Mouse (Mus musculus): ENCODE results near the gene Gm1043. TPM values are rescaled to one million over a fixed set of nuclear protein-coding genes. Genes with fewer than 3 reads are reported as not detected.

The Gm1043 gene
- 0.12 TPM in 2 replicates for polyA plus RNA-seq (2014; fragmentation: Nextera tagmentation; extraction: Ambion mirVana)

DNA sequence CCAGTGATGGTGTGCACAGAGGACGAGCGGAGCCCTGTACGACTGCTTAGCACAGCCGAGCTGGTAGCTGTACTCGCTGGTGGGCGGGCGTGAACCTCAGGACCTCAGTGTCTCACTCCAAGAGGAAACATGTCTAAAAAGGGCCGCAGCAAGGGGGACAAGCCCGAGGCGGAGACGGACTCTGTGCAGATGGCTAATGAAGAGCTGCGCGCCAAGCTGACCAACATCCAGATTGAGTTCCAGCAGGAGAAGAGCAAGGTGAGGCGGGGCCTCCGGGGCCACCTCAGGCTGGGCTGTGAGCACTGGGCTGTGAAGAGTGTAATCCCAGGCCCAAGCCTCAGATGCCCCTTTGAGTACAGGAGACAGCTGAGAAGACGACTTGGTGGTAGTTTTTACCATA is at the start of gene Gm1043:
Gene Gm1043, plus strand, starts transcription at position 130 of the 400 bp plus-strand sequence.
- Histone ChIP-seq H3K4me3 (ENCODE audit: low read depth, low read length) (no peak within 1 kb of the TSS), H3K4me1 (ENCODE audit: control insufficient read depth, insufficient read depth, low read length) (no peaks in the 10 kb centered on the region), H3K9me3 (ENCODE audit: control insufficient read depth, low read length) (no peaks in the 10 kb centered on the region), H3K4me2 (ENCODE audit: low read depth) (no peak within 1 kb of the TSS), H3K36me3 (ENCODE audit: control insufficient read depth, insufficient read depth, low read length) (no peaks in the 10 kb centered on the region), H3K9ac (ENCODE audit: low read length) (no peak within 1 kb of the TSS), H3K27me3 (ENCODE audit: control insufficient read depth, insufficient read depth, low read length) (peaks cover 3% of the 10 kb centered on the region; the same call in 1 of the 2 replicates), H3K27ac (ENCODE audit: low read depth, low read length) (no peak within 1 kb of the TSS)
- 92% methylated on average over 16 of the region's 16 CpGs for WGBS
- ATAC-seq (ENCODE audit: insufficient read depth, low FRiP score, low TSS enrichment) (no peak), DNase-seq (ENCODE audit: low spot score) (no peak)

DNA sequence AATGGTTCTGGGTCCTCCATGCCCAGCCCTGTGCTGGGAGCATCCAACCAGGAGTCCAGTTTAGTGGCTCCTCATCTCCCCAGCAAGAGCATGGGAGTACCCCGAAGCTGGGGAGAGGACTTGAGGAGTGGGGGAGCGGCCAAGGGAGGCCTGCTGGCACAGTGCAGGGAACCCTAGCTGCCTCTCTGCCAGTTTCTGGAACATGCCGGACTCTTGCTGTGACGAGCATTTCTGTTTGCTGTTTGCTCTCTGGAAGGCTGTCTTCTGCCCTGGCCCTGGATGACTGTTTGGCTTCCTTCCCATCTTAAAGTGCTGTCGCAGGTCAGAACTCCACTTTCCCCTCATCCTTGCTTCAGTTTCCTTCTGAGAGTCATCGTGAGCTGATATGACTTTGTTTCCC is 49.3 kb upstream of the Gm1043 start:
- H3K9me3 ChIP-seq (ENCODE audit: control insufficient read depth, low read length): no peaks in the 10 kb centered on the region
- no peak overlapping the region for H3K4me2 ChIP-seq (ENCODE audit: low read depth)
- no peaks in the 10 kb centered on the region; the same call in 1 of the 2 replicates for H3K27me3 ChIP-seq (ENCODE audit: control insufficient read depth, insufficient read depth, low read length)
- no peak overlapping the region for H3K9ac ChIP-seq (ENCODE audit: low read length)
- no peak overlapping the region for H3K4me3 ChIP-seq (ENCODE audit: low read depth, low read length)
- H3K27ac ChIP-seq (ENCODE audit: low read depth, low read length): no peak overlapping the region
- H3K36me3 ChIP-seq (ENCODE audit: control insufficient read depth, insufficient read depth, low read length): no peaks in the 10 kb centered on the region
- 85% methylated on average over 6 of the region's 6 CpGs for WGBS
- ATAC-seq (ENCODE audit: insufficient read depth, low FRiP score, low TSS enrichment) (no peak), DNase-seq (ENCODE audit: low spot score) (no peak)
- no peaks in the 10 kb centered on the region for H3K4me1 ChIP-seq (ENCODE audit: control insufficient read depth, insufficient read depth, low read length)

DNA sequence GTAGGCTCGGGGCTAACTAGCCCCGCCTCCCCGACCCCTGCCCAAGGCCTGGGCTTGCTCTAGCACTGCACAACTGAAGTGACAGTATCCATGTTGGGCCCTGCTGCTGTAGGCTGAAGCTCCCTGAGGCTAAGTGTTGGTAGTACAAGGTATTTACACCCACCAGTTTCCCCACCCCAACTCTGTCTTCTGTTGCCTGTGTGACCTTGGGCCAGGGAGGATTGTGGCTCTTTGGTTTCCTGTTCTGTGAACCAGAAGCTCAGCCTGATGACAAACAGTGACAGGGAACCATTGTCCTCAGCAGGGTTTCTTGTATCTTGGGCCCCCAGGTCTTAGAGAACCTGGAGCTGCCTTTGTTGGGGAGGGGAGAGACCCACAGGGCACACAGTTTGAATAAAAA is 48.3 kb upstream of the Gm1043 start:
- no peaks in the 10 kb centered on the region for H3K4me1 ChIP-seq (ENCODE audit: control insufficient read depth, insufficient read depth, low read length)
- H3K27me3 ChIP-seq (ENCODE audit: control insufficient read depth, insufficient read depth, low read length): no peaks in the 10 kb centered on the region
- H3K9ac ChIP-seq (ENCODE audit: low read length): no peak overlapping the region
- H3K36me3 ChIP-seq (ENCODE audit: control insufficient read depth, insufficient read depth, low read length): no peaks in the 10 kb centered on the region
- DNase-seq (ENCODE audit: low spot score): no peak
- H3K4me3 ChIP-seq (ENCODE audit: low read depth, low read length): no peak overlapping the region
- H3K4me2 ChIP-seq (ENCODE audit: low read depth): no peak overlapping the region
- WGBS: 80% methylated on average over 3 of the region's 3 CpGs
- no peak for ATAC-seq (ENCODE audit: insufficient read depth, low FRiP score, low TSS enrichment)
- H3K27ac ChIP-seq (ENCODE audit: low read depth, low read length): no peak overlapping the region
- no peaks in the 10 kb centered on the region for H3K9me3 ChIP-seq (ENCODE audit: control insufficient read depth, low read length)

DNA sequence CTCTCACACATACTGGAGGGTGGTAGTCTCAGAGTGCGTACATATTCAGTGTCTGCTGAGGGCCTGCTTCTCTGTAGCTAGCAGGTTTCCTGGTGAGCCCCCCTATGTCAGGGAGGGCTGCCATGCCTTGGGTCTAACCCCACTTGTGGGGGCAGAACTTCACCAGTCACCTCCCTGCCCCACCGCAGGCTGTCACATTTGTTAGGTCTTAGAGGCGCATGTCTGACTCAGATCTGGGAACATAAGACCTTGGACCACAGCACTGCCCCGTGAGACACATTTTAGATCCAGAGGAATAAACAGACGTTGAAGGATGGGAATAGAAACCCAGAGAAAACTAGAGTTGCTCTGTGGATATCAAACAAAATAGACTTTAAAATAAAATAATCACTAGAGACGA is 45.3 kb upstream of the Gm1043 start:
- Histone ChIP-seq H3K36me3 (ENCODE audit: control insufficient read depth, insufficient read depth, low read length) (no peaks in the 10 kb centered on the region), H3K9me3 (ENCODE audit: control insufficient read depth, low read length) (no peaks in the 10 kb centered on the region), H3K27me3 (ENCODE audit: control insufficient read depth, insufficient read depth, low read length) (no peaks in the 10 kb centered on the region), H3K4me2 (ENCODE audit: low read depth) (no peak overlapping the region), H3K4me3 (ENCODE audit: low read depth, low read length) (no peak overlapping the region), H3K27ac (ENCODE audit: low read depth, low read length) (no peak overlapping the region), H3K4me1 (ENCODE audit: control insufficient read depth, insufficient read depth, low read length) (no peaks in the 10 kb centered on the region), H3K9ac (ENCODE audit: low read length) (no peak overlapping the region)
- WGBS: 79% methylated on average over 6 of the region's 6 CpGs
- ATAC-seq (ENCODE audit: insufficient read depth, low FRiP score, low TSS enrichment): no peak
- DNase-seq (ENCODE audit: low spot score): no peak

DNA sequence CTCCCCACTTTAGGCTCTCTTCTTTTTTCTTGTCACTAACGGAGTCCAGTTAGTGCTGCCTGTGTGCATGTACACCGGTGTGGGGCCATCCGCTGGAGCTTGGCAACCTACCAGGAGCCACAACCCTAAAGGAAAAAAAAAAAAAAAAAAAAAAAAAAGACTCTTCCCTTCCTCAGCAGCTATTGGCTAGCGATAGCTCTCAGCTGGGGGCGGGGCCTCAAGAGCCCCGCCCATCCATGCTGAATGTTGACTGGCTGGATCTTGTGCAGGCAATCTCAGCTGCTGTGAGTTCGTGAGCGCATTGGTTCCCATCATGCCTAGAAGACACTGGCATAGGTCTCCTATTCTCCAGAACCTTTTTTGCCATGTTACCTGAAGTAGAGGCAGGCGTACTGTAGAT is 44.5 kb upstream of the Gm1043 start:
- 26% methylated on average over 9 of the region's 9 CpGs for whole genome bisulfite sequencing
- Histone ChIP-seq H3K27me3 (ENCODE audit: control insufficient read depth, insufficient read depth, low read length) (no peaks in the 10 kb centered on the region), H3K4me2 (ENCODE audit: low read depth) (no peak overlapping the region), H3K36me3 (ENCODE audit: control insufficient read depth, insufficient read depth, low read length) (no peaks in the 10 kb centered on the region), H3K27ac (ENCODE audit: low read depth, low read length) (no peak overlapping the region), H3K4me3 (ENCODE audit: low read depth, low read length) (no peak overlapping the region), H3K9ac (ENCODE audit: low read length) (no peak overlapping the region), H3K9me3 (ENCODE audit: control insufficient read depth, low read length) (no peaks in the 10 kb centered on the region), H3K4me1 (ENCODE audit: control insufficient read depth, insufficient read depth, low read length) (no peaks in the 10 kb centered on the region)
- peak; percentile 35 for DNase-seq (ENCODE audit: low spot score)
- ATAC-seq (ENCODE audit: insufficient read depth, low FRiP score, low TSS enrichment): no peak

DNA sequence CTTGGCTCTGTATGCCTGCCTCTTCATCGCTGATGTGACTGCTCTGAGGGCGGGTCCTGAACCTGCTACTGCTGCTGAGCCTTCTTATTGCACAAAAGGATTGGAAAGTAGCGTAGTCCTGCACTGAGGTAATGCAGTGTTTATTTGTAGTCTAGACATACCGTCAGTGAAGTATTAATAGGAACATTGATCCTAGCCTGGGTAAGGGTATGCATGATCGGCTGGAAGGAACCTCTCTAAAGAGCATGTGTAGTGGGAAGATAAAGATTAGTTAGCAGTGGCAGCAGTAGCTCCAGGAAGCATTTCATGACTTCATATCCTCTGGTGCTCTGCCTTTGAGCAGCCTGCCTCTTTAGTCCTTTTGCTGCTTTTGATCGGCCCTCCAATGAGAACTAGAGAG is 43.5 kb upstream of the Gm1043 start:
- no peaks in the 10 kb centered on the region for H3K4me1 ChIP-seq (ENCODE audit: control insufficient read depth, insufficient read depth, low read length)
- no peaks in the 10 kb centered on the region for H3K36me3 ChIP-seq (ENCODE audit: control insufficient read depth, insufficient read depth, low read length)
- no peak overlapping the region for H3K4me3 ChIP-seq (ENCODE audit: low read depth, low read length)
- H3K4me2 ChIP-seq (ENCODE audit: low read depth): no peak overlapping the region
- H3K9ac ChIP-seq (ENCODE audit: low read length): no peak overlapping the region
- ATAC-seq (ENCODE audit: insufficient read depth, low FRiP score, low TSS enrichment) (no peak), DNase-seq (ENCODE audit: low spot score) (no peak)
- no peaks in the 10 kb centered on the region for H3K27me3 ChIP-seq (ENCODE audit: control insufficient read depth, insufficient read depth, low read length)
- WGBS: 63% methylated on average over 6 of the region's 6 CpGs
- no peaks in the 10 kb centered on the region for H3K9me3 ChIP-seq (ENCODE audit: control insufficient read depth, low read length)
- H3K27ac ChIP-seq (ENCODE audit: low read depth, low read length): no peak overlapping the region

DNA sequence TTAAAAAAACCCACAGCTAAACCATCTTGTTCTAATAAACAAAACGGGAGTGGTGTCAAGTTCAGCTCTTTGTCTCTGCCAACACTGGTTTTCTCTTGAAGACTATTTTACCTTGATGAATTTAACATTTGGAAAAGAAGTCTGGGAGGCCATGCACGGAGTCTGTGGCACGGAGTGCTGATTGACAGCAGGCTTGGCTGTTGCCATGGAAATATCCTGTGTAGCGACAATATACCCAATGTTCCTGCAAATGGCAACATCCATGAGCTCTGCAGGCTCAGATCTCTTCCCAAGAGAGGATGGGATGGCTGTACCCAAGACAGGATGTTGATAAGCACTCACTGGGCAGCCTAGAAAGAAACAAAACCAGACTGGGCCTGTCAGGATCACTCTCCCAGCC is 42.2 kb upstream of the Gm1043 start:
- H3K36me3 ChIP-seq (ENCODE audit: control insufficient read depth, insufficient read depth, low read length): no peaks in the 10 kb centered on the region
- DNase-seq (ENCODE audit: low spot score): no peak
- ATAC-seq (ENCODE audit: insufficient read depth, low FRiP score, low TSS enrichment): no peak
- no peaks in the 10 kb centered on the region for H3K9me3 ChIP-seq (ENCODE audit: control insufficient read depth, low read length)
- H3K4me1 ChIP-seq (ENCODE audit: control insufficient read depth, insufficient read depth, low read length): no peaks in the 10 kb centered on the region
- 60% methylated on average over 4 of the region's 4 CpGs for WGBS
- H3K27me3 ChIP-seq (ENCODE audit: control insufficient read depth, insufficient read depth, low read length): no peaks in the 10 kb centered on the region
- no peak overlapping the region for H3K27ac ChIP-seq (ENCODE audit: low read depth, low read length)
- no peak overlapping the region for H3K4me2 ChIP-seq (ENCODE audit: low read depth)
- no peak overlapping the region for H3K4me3 ChIP-seq (ENCODE audit: low read depth, low read length)
- no peak overlapping the region for H3K9ac ChIP-seq (ENCODE audit: low read length)

DNA sequence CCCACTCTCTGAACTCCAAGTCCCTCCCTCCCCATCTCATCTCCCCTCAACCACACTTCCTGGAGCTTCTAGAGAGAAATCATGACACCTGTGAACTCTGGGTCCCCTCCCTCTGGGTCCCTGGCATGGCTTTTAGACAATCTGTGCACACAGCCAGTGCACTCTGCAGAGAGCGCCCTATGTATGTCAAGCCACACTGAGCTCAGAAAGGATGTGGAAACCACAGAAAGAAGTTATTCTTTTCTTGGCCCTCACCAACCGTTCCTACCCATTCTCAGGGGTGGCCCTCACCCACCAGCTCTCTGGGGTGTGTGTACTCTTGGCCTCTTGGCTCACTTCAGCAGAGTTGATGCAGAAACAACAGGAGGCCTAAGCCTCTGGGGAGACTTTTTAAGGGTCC is 40.4 kb upstream of the Gm1043 start:
- Histone ChIP-seq H3K9ac (ENCODE audit: low read length) (no peak overlapping the region), H3K4me1 (ENCODE audit: control insufficient read depth, insufficient read depth, low read length) (no peaks in the 10 kb centered on the region), H3K27me3 (ENCODE audit: control insufficient read depth, insufficient read depth, low read length) (no peaks in the 10 kb centered on the region), H3K36me3 (ENCODE audit: control insufficient read depth, insufficient read depth, low read length) (no peaks in the 10 kb centered on the region), H3K9me3 (ENCODE audit: control insufficient read depth, low read length) (no peaks in the 10 kb centered on the region), H3K27ac (ENCODE audit: low read depth, low read length) (no peak overlapping the region), H3K4me3 (ENCODE audit: low read depth, low read length) (no peak overlapping the region), H3K4me2 (ENCODE audit: low read depth) (no peak overlapping the region)
- ATAC-seq (ENCODE audit: insufficient read depth, low FRiP score, low TSS enrichment) (no peak), DNase-seq (ENCODE audit: low spot score) (no peak)
- WGBS: 84% methylated on average over 2 of the region's 2 CpGs

DNA sequence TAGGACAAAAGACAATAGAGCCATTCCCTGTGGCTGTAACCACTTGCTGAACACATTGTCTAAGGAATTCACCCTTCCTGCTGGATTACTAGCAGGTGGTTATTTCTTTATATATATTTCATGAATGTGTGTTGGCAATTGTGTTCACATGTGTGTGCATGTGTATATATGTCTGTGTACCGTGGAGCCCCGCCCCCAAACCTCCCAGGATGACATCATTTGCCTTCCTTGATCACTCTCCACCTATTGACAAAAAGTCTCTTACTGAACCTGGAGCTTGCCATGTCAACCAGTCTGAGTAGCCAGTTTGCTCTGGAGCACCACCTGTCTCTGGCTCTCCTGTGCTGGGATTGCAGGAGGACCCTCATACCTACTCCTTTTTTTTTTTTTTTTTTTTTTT is 39.6 kb upstream of the Gm1043 start:
- H3K9ac ChIP-seq (ENCODE audit: low read length): no peak overlapping the region
- ATAC-seq (ENCODE audit: insufficient read depth, low FRiP score, low TSS enrichment) (no peak), DNase-seq (ENCODE audit: low spot score) (no peak)
- 80% methylated on average over 2 of the region's 2 CpGs for WGBS
- H3K9me3 ChIP-seq (ENCODE audit: control insufficient read depth, low read length): no peaks in the 10 kb centered on the region
- H3K27me3 ChIP-seq (ENCODE audit: control insufficient read depth, insufficient read depth, low read length): no peaks in the 10 kb centered on the region
- H3K27ac ChIP-seq (ENCODE audit: low read depth, low read length): no peak overlapping the region
- no peak overlapping the region for H3K4me2 ChIP-seq (ENCODE audit: low read depth)
- H3K4me1 ChIP-seq (ENCODE audit: control insufficient read depth, insufficient read depth, low read length): no peaks in the 10 kb centered on the region
- H3K36me3 ChIP-seq (ENCODE audit: control insufficient read depth, insufficient read depth, low read length): no peaks in the 10 kb centered on the region
- no peak overlapping the region for H3K4me3 ChIP-seq (ENCODE audit: low read depth, low read length)

All from neural tube, embryonic 11.5 days (tissue).